Mouse (Mus musculus) cerebellum, adult 9-11 months (tissue): ENCODE measurements around the gene Prkag3.

Source experiments
- DNase-seq: peaks from one replicate; pipeline ENCODE4 v3.0.0; 2022

Prkag3 gene

GRCm38 (mm10) chr1:74748643-74749271 is at the start of gene Prkag3:
Gene Prkag3 (minus strand): TSS chr1:74749221.
- DNase-seq = no peak

- no peak for DNase-seq
These were observed 48.4 kb upstream of the Prkag3 start for GRCm38 (mm10) chr1:74797459-74797858.

- DNase-seq = no peak
These were observed 46.1 kb upstream of the Prkag3 start for GRCm38 (mm10) chr1:74795145-74795529.

GRCm38 (mm10) chr1:74794487-74795144 is 45.6 kb upstream of the Prkag3 start:
- no peak for DNase-seq

DNA sequence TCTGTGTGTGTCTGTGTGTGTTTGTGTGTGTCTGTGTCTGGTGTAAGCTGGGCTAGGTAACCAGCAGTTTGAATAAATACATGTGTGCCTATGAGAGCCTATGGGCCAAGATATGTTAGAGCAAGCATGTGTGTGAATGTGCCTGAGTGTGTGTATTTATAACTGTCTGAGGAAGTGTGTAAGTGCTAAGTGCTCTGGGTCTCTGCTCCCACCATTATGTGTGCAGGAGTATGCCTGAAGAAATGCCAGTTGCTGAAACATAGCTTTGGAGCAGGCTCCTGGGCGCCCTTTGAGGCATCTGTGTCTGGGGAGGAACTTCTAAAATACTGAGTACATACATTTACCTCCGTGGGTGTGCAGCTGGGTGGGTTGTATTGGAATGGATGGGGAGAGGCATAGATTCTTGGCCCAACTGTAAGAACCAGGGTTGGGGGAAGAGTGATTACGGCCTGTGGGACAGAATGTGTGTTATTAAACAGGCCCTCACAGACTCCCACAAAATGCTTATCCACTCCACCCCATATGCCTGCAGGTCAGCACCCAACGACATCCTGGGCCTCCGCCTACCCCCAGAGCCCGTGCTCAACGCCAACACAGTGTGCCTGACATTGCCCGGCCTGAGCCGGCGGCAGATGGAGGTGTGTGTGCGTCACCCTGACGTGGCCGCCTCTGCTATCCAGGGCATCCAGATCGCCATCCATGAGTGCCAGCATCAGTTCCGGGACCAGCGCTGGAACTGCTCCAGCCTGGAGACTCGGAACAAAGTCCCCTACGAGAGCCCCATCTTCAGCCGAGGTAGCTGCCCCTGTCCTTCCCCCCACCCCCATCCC is 44.0 kb upstream of the Prkag3 start:
- no peak for DNase-seq

GRCm38 (mm10) chr1:74791249-74791648 is 42.2 kb upstream of the Prkag3 start, which contains the start of gene Wnt10a:
Gene Wnt10a (plus strand): TSS chr1:74791516.
- DNase-seq = no peak

DNA sequence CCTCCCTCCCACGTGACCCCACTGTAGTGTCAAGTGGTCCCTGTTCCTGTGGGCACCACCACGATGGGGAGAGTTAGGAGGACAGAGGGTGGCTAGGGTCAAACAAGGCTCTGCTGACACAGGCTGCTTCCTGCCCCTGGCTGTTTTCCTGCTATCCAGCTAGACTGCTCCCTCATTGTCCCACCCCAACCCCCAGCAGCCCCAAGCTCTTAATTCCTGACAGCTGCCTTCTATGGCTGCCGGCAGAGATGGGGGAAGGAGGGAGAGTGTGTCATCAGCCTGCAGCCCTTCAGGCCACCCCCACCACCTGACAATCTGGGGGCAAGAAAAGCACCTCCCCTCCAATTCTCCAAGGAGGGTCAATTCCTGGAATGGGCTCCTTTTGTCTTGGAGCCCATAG is 41.1 kb upstream of the Prkag3 start:
- no peak for DNase-seq

DNA sequence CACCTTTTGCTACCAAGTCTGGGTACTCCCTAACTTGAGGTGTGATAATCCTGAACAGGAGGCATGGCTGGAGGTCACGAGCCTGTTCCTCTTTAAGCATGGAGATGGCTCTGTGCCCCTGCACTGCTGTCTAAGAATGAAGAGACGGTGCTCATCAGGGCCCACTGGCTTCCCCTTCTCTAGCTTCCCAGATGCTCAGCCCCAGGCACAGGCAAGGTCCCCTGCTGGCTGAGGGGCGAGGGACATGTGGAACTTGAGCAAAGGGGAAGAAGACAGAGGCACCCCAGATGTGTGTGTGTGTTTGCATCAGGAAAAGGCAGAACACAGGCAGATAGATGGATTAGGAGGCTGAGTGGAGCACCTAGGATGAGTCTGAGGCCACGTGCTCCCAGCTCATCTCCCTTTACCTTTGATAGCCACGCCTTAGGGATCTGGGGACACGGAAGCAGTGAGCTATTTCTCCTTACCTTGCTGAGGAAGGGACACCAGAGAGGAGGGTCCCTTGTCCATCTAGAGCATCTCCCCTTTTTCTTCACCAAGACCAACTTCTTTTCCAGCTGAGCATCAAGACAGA is 39.7 kb upstream of the Prkag3 start:
- no peak for DNase-seq

DNA sequence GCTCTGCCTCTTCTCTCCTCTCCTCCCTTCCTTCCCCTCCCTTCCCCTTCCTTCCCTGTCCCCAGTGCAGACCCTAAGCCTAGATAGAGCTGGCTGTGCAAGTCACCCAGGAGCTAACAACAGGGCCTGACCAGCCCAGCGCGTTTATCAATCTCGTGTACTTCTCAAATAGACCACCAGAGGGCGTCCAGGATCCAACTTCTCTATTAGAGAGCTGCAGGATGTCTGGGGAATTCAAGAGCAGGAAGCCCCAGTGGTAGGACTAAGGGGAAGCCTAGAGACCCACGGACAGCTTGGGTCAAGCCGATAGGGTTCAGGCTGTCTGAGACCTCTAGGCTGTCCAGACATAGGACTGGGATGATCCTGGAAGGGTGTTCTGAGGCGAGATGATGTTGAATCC is 38.8 kb upstream of the Prkag3 start:
- peak; percentile 72 for DNase-seq

DNA sequence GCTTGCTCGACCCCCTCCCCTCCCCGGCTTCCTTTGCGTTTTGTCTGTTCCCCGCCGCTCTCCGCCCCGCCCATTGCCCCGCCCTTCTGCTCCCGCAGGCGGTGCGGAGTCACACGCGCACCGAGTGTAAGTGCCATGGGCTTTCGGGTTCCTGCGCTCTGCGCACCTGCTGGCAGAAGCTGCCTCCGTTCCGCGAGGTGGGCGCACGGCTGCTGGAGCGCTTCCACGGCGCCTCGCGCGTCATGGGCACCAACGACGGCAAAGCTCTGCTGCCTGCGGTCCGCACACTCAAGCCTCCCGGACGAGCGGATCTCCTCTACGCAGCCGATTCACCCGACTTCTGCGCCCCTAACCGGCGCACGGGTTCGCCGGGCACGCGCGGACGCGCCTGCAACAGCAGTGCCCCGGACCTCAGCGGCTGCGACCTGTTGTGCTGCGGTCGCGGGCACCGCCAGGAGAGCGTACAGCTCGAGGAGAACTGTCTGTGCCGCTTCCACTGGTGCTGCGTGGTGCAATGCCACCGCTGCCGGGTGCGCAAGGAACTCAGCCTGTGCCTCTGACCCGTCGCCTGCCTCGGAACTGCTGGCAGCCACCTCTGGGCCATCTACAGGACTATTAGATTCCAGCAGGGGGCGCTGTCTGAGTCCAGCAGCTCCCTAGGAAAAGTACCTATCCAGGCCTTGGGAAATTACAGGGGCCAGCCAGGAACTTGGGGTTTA is 35.2 kb upstream of the Prkag3 start:
- no peak for DNase-seq

DNA sequence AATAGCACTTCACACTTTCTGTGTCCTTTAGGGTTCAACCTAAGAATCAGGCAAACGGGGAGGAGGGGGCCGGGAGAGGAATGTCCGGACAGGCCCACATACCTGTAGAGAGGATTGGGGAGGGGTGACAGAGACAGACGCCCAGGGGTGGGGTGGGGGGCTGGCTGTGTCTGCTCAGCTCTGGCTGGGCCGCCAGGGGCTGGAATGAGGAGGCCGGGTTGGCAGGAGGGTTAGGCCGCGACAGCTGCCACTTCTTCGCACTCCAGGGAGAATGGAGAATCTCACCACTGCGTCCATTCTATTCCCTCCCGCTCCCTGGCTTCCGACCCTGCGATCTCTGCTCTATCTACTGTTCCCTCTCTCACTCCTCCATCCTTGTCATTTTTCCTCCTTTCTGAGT is 34.5 kb upstream of the Prkag3 start:
- no peak for DNase-seq

- no peak for DNase-seq
These were observed 33.0 kb upstream of the Prkag3 start for GRCm38 (mm10) chr1:74782045-74782444.

DNA sequence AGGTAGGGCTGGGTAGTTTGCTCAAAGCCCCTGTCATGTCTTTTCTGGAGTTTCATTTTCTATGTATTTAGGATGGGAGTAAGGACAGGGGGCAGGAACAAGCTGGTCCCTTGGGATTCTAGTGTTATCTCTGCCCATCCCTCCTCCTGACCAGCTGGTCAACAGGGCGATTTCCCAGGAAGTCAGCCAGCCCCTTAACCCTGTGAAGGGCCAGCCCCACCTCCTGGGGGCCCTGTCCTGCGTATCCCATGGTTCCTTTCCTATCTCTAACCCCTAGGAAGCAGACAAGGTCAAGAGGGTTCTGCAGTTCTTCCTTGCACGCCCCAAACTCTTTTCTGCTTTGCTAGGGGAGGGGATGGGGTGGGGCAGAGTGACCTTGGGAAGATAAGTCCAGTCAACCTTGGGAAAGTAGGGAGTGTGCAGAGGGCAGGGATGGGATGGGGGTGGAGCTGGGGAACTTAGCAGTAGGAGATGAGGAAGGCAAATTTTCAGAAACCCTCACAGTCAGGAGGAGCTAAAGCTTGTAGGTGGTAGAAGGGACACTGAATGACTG is 30.0 kb upstream of the Prkag3 start:
- no peak for DNase-seq

DNA sequence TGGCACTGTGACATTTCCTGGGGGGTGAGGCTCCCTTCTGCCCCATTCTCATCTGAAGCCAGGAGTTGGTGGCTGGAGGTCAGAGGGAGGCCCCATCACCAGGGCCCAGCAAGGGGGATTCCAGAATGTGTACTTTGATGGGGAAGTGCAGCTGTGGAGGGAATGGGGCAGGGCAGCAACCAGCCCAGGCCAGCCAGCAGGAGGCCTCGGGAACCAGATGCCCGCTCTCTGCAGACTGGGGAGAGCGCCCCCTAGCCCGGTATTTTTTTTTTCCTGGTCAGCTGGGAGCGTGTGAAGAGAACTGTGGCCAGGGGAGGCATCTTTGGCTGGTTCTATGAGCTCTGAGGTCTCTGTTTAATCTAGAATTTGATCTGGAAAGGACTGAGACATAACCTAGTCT is 26.8 kb upstream of the Prkag3 start:
- no peak for DNase-seq

GRCm38 (mm10) chr1:74774062-74774461 is 25.0 kb upstream of the Prkag3 start:
- DNase-seq = no peak

DNA sequence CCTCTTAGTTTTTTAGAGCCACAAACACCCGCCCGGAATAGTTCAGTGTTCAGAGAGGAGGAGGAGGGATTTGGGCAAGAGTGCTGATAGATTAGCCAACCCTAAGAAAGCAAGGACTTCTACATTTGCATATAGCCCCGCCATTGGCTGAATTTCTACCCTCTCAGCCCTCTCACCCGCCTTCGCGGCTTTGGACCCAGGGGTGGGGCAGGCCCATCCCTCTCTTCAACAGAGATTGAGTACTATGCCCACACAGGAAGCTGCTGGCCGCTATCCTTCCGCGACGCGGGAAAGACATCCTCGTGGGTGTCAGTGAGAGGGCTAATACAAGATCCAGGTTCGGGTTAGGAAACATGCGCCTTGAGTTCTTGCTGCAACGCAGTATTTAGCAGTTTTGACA is 24.1 kb upstream of the Prkag3 start:
- DNase-seq = peak; percentile 46

- no peak for DNase-seq
These were observed 23.1 kb upstream of the Prkag3 start for GRCm38 (mm10) chr1:74771931-74772620.

GRCm38 (mm10) chr1:74771845-74771930 is 22.7 kb upstream of the Prkag3 start, which contains the start of gene Wnt6:
Gene Wnt6 (plus strand): TSS chr1:74771892.
- no peak for DNase-seq

DNA sequence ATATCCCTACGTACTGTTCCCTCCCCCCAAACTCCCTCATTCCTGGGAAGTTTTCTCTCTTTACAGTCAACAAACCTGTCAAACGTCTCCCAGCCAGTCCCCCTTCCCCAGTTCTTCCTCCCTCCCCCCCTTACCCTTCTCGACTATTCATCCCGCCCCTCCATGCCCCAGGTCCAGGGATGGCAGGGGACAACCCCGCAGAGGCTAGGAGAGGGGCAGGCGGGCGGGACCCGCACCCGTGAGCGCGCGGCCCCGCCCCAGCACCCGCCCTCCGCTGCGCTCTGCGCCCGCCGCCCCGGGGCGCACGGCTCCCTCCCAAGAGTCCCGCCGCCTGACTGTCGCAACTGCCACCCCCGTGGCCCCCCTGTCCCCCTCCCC is 22.4 kb upstream of the Prkag3 start:
- DNase-seq = no peak

- DNase-seq = no peak
These were observed 21.9 kb upstream of the Prkag3 start for GRCm38 (mm10) chr1:74770727-74771466.

GRCm38 (mm10) chr1:74763081-74763480 is 14.1 kb upstream of the Prkag3 start:
- no peak for DNase-seq

DNA sequence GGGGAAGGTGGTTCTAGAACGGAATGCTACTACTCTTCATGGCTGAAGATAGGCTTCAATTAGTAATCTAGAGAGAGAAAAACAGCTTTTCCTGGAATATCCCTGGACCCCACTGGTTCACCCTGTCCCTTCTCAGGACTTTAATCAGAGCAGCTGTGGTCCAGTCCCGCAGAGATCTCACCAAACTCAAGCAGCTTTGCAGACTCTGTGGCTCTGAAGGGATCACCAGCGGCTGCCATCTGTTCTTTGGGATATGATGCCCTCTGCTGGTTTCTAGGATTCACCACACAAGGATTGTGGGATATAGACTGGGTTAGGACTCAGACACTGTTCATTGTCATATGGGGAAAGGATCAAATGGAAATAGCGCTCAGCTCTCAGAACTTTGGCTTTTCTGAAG is 10.8 kb upstream of the Prkag3 start:
- DNase-seq = no peak
